Mouse (Mus musculus): ENCODE measurements around the gene Ccdc28b.
A peak's percentile ranks its signal among the peaks of the same experiment; 100 is the strongest.

Ccdc28b gene

DNA sequence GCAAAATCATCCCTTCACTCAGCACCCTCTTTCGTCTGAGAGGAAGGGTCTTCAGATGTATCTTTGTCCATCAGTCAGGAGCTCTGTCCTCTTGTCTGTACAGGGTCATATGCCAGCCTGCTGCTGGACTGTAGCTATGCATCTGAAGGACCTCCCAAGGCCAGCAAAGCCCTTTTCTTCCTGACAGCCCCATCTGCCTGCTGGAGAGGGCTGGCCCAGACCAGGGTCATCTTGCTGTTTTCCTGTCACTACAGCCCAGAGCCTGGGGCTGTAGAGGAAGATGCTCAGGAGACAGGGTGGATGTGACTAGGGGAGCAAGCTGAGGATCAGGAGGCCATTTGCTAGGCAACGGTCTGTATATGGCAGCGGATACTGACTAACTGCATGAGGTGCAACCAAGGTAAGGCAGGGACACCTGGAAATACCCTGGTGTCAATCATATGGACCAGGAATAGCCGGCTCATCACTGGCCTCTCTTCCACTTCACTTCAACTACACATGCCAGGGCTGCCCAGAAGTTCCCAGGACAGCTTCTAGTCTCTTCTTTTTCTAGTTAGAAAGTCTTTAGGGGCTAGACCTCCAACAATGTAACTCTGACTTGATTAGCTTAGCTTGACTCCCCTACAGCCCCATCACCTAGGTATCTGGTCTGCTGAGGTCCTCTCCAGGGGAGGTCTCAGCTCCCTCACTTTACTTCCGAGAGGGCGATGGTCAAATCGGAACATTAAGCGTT is 778 bp downstream of the Ccdc28b start:
- no peak for DNase-seq (ENCODE audit: low spot score in 2 of 2)

DNA sequence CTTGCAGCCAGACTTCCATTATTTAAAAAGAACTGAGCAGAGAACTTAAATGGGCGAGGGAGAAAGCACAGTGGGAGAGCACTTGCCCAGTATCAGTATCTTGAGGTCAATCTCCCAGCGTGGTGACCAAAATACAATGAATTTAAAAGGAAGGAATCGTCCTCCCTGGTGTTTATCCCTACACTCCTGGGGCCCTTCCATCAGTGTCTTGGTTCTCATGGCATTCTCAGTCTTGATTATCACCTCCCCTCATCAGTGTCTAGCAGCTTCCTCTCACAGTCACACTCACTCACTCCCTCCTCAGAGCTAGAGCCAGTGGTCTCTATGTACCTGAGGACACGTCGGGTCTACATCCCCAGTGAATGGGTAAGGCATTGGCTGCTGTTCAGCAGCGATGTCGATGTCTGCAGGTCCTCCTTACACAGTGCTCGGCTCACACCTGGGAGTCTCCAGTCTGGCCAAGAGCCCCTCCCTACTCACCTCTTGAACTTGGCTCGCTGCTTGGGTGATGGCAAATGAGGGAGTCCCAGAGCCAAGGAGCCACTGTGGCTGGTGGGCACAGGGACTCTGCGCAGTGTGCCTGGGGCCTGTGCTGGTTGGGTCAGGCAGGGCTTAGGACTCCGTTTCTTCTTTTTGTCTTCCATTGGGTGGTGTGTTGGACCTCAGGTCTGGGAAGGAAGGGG is 1.5 kb downstream of the Ccdc28b start:
- no peak for DNase-seq (ENCODE audit: low spot score in 2 of 2)

DNA sequence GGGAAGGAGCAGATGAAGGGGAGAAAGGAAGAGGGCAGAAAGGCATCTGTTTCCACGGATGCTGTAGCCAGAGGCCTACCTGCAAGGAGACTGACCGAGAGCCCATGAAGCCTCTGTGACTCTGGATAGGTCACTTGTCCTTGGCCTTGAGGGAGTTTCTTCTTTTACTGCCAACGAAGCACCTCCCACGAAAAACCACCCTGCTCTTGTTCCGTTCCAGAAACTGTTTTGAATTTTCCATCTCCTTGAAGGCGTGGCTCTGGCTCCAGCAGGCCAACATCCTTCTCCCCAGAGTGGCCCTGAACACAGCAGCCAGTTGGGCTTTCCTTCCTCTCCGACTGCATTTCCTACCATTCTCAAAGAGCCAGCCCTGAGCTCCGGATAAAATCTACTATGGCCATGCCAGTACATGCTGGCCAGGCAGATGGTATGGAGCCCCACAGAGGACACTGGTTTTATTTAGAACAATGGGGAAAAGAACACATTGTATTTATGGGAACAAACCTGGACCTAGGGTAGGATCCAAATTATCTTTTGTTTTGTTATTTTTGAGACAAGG is 2.4 kb downstream of the Ccdc28b start:
- DNase-seq (ENCODE audit: low spot score in 2 of 2) = no peak

DNA sequence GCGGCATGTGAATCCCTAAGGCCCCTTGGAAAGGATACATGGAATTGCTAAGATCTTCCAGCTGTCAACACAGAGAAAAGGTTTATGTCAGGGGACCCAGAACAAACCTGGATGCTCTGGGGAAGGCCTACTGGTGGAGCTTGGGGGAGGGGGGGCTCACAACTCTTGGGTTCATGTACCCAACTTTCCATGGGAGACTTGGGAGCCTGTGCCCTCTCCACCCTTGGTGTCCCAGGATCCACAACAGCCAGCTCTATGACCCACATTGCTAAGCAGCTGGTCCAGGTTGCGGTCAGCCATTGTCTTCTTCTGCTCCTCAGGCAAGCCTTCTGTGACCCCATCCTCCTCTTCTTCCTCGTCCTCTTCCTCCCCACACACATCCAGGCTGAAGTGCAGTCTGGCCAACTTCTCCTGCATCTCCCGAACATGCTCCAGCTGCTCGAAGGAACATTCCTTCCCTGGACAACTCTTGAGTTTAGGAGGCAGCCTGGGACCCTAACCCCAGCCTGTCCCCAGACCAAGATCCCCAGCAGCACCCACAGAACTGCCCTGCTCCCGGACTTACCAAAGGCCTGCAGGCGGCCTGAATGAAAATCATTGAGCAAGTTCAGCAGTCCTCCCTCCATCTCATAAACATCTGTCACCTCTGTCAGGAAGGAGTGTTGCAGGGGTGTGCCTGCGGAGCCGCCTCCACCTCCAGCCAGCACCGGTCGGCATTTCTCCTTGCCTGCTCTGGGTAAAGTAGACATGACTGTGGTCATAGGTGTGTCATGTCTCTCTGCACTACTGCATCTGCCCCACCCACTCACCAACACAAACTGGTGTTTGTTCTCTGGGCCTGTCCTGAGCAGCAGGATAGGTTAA is 3.1 kb downstream of the Ccdc28b start:
- DNase-seq (ENCODE audit: low spot score in 2 of 2) = no peak

DNA sequence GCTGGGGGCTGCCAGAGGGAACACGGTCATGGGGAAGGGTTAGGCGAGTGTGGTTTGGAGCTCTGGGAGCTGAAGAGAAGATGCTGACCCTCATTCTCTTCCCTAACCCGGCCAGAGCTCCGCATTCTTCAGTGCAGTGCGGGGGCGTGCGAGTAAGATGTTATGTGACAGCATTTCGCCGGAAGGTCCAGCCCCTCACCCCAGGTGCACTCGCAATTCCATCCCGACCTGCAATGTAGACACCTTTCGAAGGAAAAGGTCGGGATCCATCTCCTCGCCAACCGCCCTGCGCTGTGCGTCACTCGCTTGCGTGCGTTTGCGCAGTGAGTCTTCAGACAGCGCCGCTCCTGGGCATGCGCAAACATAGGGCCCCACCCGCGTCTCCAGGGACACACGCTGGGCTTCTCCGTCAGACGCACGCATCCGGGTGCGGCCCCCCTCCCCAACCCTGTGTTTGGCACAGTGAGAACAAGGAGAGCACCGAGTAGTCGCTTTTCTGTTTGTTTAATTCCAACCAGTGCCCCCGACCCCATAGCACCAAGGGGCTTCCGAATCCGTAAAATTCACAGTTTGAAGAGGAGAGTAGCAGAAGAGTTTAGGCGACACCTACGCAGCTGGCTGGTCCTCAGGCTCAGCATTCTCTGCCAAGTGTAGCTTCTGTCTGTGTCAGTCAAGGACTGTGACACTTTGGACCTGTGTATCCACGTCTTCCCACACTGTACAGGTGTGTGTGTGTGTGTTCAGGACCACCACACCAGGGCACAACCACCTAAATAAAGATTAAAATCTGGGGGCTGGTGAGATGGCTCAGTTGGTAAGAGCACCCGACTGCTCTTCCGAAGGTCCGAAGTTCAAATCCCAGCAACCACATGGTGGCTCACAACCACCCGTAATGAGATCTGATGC is 4.7 kb downstream of the Ccdc28b start, which contains the start of gene Iqcc:
Gene Iqcc (minus strand): TSS at position 314 of the 906 bp plus-strand sequence.
- peak; percentile 95 to 96 for DNase-seq (ENCODE audit: low spot score in 2 of 2)

DNA sequence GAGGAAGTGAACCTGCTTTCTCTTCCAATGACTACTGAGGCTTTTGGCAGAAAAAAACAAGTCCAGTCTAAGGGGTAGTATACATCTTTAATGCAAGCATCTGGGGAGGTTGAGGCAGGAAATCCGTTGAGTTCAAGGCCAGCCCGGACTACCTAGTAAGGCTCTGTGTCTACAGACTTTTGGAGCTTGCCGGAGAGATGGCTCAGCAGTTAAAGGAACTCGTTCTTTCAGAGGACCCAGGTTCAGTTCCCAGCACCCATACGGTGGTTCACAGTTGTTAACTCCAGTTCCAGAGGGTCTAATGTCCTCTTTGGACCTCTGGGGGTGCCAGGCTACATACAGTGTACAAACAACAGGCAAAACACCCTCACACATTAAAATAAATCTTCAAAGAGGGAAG is 5.7 kb downstream of the Ccdc28b start:
- DNase-seq (ENCODE audit: low spot score in 2 of 2) = no peak

DNA sequence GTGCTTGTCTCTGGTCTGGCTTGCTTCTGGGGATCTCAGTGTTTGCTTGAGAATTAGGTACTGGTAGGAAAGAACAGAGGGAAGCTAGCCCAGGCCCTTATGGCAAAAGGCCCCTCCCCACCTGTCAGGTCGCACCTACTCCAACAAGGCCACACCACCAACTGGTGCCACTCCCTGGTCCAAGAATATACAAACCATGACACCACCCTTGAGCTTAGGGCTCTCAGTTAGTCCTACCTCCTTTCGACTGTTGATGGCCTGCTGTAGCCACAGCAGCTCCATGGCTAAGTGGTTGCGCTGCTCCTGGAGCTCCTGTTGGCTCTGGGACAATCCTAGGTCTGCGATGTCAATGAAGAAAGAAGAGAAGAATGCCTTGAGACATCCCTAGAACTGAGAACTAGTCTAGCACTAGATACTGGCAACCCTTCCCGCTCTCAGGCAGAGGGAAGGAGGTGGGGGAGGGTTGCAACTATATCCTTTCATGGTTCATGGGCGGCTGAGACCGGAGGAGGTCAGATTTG is 6.6 kb downstream of the Ccdc28b start:
- no peak for DNase-seq (ENCODE audit: low spot score in 2 of 2)

DNA sequence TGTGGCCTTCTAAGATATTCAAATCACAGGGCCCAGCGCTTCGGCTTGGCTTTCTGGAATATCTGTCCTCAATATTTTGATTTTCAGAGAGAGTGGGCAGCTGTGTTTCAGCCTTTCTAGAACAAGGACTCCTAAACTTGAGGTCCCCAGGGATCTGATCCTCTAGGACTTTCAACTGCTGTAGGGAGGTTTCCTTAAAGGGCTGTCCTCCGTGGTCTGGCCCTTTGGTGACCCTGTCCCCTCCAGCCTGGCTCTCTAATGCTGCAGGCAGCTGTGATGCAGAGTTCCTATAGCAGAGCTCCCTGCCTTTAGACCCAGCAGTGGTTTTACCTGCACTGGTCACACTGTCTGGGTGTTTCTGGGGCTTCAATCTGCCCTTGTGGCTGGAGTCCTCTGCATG is 7.1 kb downstream of the Ccdc28b start:
- no peak for DNase-seq (ENCODE audit: low spot score in 2 of 2)

DNA sequence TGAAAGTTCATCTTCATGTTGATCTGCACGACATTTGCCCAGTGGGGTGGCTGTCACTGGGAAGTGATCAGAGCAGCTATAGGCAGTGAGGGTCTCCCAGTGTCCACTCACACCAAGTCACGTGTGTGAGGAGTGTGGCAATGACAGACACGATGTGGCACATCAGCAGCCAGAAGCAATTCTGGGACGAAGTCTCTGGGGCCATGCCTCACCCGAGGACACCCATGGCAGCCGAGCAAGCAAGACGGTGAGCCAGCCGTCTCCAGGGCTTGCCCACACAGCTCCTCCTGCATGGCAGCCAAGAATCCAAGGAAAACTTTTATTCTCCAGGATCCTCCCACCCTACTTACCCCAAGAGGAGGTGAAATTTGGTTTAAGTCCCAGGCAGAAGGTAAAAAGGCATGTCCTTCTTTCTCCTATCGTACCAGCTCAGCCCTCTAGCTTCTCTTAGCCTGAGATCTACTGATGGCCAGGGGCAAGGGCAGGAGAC is 7.9 kb downstream of the Ccdc28b start:
- no peak for DNase-seq (ENCODE audit: low spot score in 2 of 2)

DNA sequence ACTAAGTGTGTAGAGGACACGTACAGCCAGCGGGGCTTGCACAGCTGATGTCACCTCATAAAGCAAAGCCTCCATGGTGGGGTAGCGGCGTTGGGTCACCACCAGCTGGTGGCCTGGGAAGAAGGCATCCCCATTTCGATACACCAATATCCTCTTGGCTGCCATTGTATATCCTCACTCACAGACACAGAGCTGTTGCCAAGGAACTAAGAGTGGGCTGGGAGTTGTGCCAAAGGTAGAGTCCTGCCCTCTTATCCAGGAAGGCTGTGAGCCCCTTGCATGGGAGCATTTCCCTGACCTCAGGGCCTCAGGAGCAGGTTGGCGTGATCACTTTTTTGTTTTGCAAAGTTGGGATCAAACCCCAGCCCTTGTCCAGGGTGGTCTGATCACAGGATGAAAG is 9.7 kb downstream of the Ccdc28b start, which contains the start of gene Dcdc2b:
Gene Dcdc2b (minus strand): TSS at position 165 of the 400 bp plus-strand sequence.
- DNase-seq (ENCODE audit: low spot score in 2 of 2) = no peak

DNA sequence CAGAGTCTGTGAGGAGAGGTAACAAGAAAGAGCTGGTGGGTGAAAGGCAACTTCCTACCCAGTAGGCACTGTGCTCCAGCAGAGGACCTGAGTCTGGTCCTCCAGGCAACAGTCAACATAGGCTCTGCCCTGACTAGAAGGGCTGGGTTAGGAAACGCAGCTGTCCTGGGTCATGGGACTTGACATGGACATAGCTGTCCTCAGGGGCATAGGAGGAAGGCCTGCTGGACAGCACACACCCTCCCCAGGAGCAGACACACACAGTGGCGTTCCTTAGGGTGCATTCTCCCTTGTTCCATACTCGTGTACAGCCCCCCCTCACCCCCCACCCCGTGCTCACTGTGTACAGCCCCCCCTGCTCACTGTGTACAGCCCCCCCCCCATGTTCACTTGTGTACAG is 13.3 kb downstream of the Ccdc28b start:
- no peak for DNase-seq (ENCODE audit: low spot score in 2 of 2)

DNA sequence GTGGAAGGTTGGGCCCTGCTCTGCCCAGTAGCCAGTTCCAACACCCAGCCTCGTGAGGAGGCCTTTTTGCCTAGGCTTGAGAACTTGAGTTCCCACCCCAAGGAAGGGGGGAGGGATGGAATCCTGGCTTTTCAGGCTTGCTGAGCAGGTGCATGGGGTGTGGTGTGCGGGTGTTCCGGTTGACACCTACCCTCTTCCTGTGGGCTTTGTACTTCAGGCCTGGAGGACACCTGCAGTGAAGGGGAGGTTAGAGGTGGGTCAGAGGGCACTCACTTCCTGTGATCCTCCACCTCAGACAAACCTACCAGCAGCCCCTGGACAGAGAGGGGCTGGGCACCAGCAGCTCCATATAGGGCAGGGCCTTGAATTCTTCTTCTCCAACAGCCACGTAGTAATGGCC is 13.7 kb downstream of the Ccdc28b start:
- DNase-seq (ENCODE audit: low spot score in 2 of 2) = peak; percentile 74 to 84

DNA sequence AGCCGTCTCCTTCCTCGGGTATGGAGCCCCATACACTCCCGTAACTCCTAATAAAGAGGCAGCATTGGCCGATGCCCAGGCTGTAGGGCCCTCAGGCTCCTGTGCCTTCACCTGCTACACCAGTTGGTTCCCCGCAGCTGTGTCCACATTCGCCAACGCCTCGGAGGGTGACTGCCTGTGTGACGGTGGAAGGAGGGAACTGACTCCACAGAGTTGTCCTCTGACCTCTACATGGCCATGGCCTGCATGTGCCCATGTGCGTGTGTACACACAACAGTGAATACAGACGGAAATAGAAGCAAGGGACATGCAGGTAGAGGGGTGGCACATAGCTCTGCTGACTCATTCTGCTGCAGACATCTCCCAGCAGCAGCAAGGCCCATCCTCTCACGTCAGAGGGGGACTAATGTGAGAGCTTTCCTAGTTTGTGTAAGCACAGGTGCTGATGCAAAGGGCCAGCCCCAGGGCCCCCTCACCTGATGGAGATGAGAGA is 14.6 kb downstream of the Ccdc28b start:
- DNase-seq (ENCODE audit: low spot score in 2 of 2) = peak in 1 of 2 experiments; percentile 44

DNA sequence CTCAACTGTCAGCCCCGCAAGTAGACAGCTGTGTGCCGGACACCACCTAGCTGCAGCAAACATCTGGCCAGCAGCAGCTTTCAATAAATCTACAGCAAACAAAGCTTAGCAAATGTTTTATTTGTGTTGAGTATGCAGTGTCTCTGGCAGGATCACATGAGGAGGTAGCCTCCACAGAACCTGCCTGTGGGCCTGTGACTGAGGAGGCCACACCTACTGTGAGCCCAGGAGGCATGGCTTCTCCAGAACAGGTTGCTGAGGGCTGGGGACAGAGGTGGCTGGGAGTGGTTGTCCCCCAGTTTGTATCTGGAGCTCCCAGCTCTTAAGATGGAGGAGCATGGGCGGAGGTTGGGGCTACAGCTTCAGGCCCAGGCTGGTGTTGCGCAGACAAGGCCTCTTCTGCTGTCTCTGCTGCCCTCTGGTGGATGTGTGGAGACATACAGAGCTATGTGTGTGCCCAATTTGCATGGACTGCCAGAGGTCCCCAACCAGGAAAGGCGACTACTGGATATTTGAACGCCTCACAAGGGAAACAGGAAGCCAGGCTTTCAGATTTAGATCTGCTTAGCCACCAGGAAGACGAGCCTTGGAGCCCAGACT is 15.2 kb downstream of the Ccdc28b start:
- peak; percentile 79 to 91 for DNase-seq (ENCODE audit: low spot score in 2 of 2)

DNA sequence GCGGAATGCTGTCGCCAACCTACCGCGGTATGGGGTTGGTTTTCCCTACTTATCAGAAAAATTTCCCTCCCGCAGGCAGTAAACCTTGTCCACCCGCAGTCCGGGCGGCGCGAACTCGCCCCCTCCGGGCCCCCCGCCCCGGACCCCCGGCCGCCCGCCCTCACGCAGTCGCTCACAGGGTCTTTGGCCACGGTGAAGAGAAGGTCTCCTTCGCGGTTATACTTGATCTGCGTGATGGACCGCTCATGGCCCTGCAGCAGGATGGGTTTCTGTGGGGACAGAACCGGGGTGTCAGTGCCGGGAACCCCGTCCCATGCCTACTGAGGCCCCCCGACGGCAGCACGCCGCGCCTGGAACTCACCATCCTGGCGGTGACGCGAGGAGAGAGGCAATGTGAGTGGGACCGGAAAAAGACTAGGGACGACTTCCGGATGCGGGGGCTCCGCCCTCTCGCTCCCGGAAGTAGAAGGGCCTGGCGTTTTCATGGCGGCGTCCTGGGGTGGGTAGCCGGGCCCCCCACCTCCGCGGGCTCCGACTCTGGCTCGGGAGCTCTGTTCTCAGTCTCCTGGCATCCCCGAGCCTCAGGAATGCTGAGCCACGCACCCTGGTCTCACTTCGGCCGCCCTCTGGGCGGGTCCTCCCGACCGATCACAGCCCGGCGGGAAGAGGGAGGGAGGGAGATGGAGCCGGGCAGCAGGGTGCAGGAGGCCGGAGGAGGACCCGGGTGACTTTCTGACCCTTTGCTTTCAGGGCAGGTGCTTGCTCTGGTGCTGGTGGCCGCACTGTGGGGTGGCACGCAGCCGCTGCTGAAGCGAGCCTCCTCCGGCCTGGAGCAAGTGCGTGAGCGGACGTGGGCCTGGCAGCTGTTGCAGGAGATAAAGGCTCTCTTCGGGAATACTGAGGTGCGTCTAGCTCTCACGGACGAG is 23.3 kb downstream of the Ccdc28b start, which contains the start of the genes Eif3i and Tmem234:
Gene Eif3i (minus strand): TSS at position 416 of the 926 bp plus-strand sequence.
Gene Tmem234 (plus strand): TSS at position 436 of the 926 bp plus-strand sequence.
- peak; percentile 78 to 84 for DNase-seq (ENCODE audit: low spot score in 2 of 2)

DNA sequence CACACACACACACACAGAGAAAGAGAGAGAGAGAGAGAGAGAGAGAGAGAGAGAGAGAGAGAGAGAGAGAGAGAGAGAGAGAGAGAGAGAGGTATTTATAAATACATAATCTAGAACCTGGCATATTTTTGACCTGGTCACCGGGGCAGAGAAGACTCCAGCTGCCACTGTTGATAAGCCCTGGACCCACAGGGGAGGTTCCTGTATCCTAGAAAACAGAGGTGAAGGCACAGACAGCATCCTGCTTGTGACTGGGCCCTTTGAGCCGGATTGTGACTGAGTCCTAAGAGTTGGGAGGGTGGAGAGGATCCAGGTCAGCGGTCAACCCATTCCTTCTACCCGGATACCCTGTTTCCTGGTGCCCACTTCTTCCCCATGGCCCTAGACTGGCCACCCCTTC is 34.9 kb downstream of the Ccdc28b start:
- no peak for DNase-seq (ENCODE audit: low spot score in 2 of 2)

DNA sequence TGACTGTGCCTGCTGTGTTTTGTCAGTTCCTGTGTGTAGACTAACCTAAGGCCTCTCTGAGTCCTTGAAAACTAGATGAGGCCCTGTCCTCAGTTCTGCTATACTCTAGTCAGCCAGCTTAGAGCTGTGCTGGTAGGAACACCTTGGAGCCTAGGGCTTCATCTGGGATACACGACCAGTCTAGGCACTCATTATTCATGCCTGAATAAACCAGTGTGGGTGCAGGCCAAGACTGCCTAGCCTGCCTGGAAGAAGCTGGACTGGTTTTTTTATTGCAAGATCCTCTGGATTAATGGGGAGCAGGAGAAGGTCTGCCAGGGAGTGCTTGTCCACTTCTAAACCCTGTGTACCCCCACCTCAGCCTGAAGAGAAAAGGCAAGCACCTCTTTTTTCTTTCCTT is 36.8 kb downstream of the Ccdc28b start:
- no peak for DNase-seq (ENCODE audit: low spot score in 2 of 2)

DNA sequence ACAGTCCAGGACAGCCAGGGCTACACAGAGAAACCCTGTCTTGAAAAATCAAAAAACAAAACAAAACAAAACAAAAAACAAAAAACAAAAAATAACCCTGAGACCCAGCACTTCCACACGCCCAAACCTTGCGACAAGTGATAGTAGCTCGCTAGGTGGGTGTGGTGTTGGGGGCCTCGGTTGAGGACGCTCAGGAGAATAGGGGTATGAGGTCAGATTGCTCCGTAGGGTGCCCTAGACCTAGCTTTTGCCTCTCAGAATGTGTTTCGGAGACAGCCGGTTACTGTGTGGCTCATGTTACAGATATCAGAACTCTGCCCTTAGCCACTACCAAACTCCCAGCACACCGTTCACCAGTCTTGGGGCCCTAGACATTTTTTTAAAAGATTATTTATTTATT is 38.0 kb downstream of the Ccdc28b start:
- DNase-seq (ENCODE audit: low spot score in 2 of 2) = no peak
